Comparison of ENCODE assay signal across 18 mouse cellular contexts in genomic region chr9:83199771-83200170, GRCm38 (mm10). TPM values are rescaled to one million over a fixed set of nuclear protein-coding genes. Genes with fewer than 3 reads are reported as not detected.
DNase-seq lines count a peak whose midpoint lies in the region; ATAC-seq lines count a peak whose summit lies in the region.
"Had no signal": no experiment of that assay in that cellular context is flagged by ENCODE, and none has a peak within 500 bp of the region (broad histone marks: within the 10 kb centered on the region; RNA-seq: fewer than 3 reads in every experiment).

No protein-coding gene starts in this region.

- intact Hi-C loops in left cerebral cortex, postnatal 14 days (cut with DNase I): no loop called here

- ATAC-seq in cerebellum, adult (ENCODE audit: insufficient number of reproducible peaks, low FRiP score, low TSS enrichment): no peak
- ATAC-seq: forebrain, postnatal 0 days; inflammation-experienced regulatory T-cells, adult 6 months; midbrain, embryonic 16.5 days had no signal

- DNase-seq in layer of hippocampus, adult 11-12 months (ENCODE audit: low spot score): peak; percentile 64
- no peak for DNase-seq in layer of hippocampus, postnatal 25 days (ENCODE audit: extremely low spot score in 1 of 2, low spot score in 1 of 2)
- peak; percentile 76 for DNase-seq in brain, adult 2 months (ENCODE audit: low read depth, low spot score)
- peak; percentile 44 to 53 for DNase-seq in layer of hippocampus, adult 8-10 months (ENCODE audit: low spot score in 2 of 2)
- DNase-seq in left cerebral cortex, postnatal 14 days (ENCODE audit: low spot score in 2 of 2): peak; percentile 10 to 54
- DNase-seq in T-cell, adult 2 months (ENCODE audit: low spot score): no peak
- DNase-seq: cerebellum, postnatal 10 days; forebrain, postnatal 0 days; gastrocnemius, postnatal 10 days; heart, adult 18-20 months; kidney, adult 9 months; kidney, postnatal 25 days; lung, postnatal 4 days; thymus, postnatal 36 days had no signal

RNA-seq across cellular contexts. Expression of gene Hmgn3, which starts 53.3 kb away (rescaled TPM):
- total RNA-seq in layer of hippocampus, postnatal 25 days (2021): 100 to 1,000 TPM in 1 of 2 experiments, 10 to 100 TPM in 1; 88.5 to 103 TPM
- total RNA-seq in layer of hippocampus, adult 8-10 months (2022): 10 to 100 TPM; 72.0 to 85.4 (median 84.1) TPM
- total RNA-seq in left cerebral cortex, postnatal 14 days (2021): 10 to 100 TPM; 97.0 to 97.7 TPM
- total RNA-seq: MEL had no signal

Comparison
In these comparisons a context has a peak if more than half of its experiments do, and no peak if none do; other contexts are left out.
1. DNase-seq: peak in layer of hippocampus, adult 11-12 months (single experiment), brain, adult 2 months (single experiment), layer of hippocampus, adult 8-10 months (2 of 2) and left cerebral cortex, postnatal 14 days (2 of 2); none in layer of hippocampus, postnatal 25 days (0 of 2) and T-cell, adult 2 months (single experiment).